Mouse (Mus musculus): Measurements from ENCODE around the gene Vmn1r138.
"Not testable (repeated sequence)": the region's sequence is repeated elsewhere in the genome, so short reads cannot be mapped to it uniquely, and the experiment has no call there.

DNA sequence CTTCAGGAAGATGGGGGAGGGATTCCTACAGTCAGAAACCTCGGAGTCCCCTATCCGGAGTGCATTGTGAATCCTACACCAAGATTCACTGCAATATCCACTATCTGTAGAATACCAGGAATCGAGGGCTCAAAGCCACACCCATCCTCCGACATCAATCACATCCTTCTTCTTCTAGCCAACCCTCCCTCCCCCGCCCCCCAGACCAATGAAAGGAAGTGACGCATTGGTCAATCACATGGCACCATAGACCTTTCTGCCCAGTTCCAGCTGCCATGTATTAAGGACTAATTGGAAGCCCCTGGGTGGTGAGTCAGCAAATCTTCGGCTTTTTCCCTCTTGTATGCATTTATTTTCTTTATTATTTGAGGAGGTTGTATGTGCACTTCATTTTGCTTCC lies 40.1 kb upstream of the Vmn1r138 start, which contains the start of gene Vmn1r139:
- TF ChIP-seq POLR2A, CTCF (IDR thresholded peaks at IDR 0.05; ENCODE audit: insufficient read depth, low read depth, low read length): not testable (repeated sequence)
